Mouse (Mus musculus) spleen, postnatal 14 days (tissue): ENCODE data around the gene Cox17.

Experiments used
- DNase-seq, 2 experiments: peaks; one replicate each; pipeline ENCODE4 v3.0.0; 2021 to 2022; ENCODE audit warnings: low spot score in 2 of 2

Cox17 gene

DNA sequence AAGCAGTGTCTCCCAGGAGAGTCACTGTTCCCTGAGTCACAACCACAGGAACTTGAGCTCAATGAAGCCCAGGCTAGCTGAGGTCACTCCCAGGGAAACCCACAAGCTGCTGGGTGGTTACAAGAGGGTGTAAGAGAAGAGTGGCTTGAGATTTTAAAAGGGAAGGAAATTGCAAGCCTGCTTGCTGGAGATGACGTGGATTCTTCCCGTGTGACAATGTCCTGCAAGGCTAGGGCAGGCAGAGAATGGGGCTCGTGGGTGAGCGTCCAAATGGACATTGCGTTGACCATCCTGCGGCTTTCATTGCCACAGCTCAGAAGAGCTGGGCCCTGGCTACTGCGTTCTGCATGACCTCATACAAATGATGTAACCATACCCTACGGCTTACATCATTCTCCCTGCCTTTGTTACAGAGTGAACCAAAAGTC, 47.4 kb downstream of the Cox17 start:
- DNase-seq, result no peak

DNA sequence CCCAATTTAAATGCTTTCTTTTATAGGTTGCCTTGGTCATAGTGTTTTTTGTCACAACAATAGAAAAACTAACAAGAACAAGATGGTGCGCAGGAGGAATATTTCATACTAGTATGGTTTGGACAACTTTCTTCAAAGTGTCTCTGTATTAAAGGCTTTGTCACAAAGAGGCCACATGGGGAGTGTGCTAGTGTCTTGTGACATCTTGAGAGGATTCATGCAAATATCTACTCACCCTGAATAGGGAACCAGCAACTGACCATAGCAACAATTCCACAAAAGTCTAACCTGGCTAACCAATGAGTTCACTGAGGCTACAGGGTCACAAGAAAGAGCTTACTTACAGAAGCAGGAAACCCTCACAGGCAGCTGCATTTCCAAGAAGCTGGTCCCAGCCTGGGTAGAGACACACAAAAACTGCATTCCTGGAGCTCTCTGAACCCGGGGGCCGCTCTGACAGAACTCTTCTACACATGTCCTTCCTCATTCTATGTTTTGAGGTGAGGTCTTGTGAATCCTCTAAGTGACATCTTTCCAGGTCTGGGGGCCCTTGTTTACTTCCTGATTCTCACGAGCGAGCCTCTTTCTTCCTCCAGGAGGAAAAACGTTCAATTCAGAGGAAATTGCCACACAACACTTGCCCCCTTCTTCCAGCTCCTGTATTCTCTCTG, 48.4 kb downstream of the Cox17 start:
- DNase-seq, result no peak

DNA sequence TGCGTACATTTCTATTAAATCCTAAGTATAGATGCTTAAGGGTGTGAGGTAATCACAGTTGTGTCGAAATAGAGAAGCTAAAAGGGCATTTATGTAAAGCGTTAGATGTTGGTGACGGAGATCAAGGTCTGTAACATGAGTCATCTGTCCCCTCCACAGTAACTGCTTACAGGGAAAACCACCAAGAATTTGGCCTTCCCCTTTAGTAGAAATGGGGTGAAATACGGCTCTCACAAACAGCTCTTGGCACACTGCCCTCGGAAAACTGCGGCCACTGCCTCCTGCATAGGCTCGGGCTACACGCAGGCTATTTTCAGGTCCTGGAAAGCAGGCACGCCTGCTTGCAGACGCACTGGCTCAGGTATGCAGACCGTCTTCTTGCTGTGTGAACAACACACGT, 49.4 kb downstream of the Cox17 start:
- no peak for DNase-seq

DNA sequence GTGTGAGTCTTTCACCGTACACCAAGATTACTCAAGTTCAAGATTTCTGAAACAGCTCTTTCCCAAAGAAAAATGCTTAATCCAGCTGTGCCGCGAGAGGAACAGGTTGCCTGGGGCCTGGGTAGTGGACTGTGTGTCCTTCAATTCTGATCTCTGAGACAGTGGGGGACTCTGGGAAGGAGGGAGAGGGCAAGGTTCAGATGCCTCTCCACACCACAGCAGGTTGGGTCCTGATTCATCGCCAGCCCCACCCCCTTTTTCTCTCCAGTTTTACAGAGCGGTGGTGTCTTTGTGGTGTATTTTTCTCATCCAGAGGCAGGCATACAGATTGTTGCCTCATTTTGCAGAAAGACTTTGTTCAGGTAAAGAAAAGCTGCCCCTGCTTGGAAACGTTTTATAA, 51.5 kb downstream of the Cox17 start:
- no peak for DNase-seq

DNA sequence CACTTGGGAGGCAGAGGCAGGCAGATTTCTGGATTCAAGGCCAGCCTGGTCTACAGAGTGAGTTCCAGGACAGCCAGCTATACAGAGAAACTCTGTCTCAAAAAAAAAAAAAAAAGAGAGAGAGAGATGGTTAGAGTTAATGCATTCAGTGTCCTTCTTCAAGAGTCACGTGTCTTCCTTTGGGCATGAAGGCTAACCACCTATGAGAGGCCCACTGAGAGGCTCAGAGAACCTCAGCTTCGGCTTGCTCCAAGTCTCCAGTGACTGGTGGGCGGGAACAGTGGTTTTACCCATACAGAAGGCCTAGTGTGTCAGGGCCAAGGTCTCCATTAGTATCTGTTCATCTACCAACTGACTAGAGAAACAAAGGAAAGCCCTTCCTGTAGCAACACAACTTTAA, 52.3 kb downstream of the Cox17 start:
- no peak for DNase-seq

DNA sequence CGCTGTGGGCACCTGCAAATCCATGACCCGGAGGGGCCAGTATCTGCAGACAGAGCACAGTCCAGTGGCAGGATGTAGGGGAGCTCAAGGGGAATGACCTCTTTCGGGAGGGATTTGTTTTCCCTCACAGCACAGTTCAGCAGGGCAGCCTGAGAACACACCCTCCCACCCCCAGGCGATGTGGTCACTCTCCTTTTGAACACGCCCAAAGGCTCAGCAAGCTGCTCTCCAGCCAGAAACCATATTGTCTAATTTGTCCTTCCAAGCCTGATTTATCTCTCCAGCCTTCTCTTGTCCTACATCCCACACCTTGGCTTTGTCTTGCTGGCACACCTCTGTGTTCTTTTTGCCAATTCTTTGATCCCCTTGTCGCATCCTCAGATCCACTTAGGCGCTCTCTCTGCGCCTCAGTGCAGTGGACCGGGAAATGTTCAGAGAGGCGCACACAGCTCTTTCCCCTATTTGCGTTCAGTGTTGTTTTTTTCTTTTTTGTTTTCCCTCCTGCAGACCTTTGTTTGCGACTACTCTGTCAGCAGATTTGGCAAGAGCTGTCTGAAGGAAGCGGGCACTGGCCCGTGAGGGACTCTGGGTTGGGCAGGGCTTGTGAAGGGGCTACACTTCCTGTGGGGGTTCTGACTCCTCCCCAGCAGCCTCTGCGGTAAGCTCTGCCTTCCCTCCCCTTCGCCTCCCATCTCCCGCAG, 52.9 kb downstream of the Cox17 start:
- DNase-seq, result peak in 1 of 2 experiments; percentile 29

DNA sequence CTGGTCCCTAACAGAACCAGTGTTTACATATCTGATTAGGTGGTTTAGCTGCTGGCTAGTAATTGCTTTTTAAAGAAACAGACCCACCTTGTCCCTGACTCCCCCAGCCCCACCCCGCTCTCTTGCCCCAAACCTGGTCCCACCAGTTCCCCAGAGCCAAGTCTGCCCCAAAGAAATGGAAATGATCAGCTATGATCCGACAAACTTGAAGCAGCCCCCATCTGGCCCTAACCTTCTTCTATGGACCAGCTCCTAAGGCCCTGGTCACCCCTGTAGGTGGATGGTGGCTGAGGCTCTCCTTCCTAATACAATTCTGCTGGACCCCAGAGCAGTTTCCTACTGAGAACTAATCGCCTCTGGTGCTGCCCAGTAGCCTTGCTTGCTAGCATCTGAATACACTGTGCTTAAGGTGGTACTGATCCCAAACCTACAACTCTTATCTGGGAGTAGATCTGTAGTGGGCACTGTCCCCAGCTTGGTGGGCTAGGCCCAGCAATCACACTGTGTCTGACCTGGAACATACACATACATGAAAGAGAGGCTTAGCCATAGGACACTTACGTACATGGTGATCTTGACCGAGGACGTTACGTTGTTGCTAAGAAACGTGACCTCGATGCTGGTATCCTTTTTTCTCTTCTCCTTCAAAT, 53.6 kb downstream of the Cox17 start:
- no peak for DNase-seq

DNA sequence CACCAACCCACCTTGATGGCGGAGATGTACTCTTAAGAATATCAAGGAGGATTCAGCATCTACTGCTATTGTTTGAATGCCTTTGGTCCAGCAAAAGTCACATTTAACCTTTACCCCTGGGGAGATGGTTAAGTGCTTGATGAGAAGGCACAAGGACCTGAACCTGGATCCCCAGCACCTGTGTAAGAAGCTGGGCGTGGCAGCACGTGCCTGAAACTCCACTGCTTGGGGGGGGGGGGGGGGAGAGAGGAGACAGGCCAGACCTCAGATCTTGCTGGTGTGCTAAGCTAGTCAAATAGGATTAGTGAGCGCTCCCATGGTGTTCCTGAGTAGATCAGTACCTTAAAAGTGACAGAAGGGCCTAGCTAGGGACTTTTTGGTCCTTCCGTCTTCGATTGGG, 54.7 kb downstream of the Cox17 start:
- no peak for DNase-seq
